Mouse (Mus musculus) myocyte (in vitro differentiated cells): ENCODE results near the gene Inca1.

Experiments used
- CEBPB ChIP-seq: IDR thresholded peaks from 2 replicates; pipeline ENCODE4 v1.6.1; 2011; ENCODE audit warnings: mild to moderate bottlenecking, moderate library complexity; ENCODE audit not compliant: poor library complexity, insufficient read depth, severe bottlenecking
- E2F4 ChIP-seq: IDR thresholded peaks from one replicate; pipeline ENCODE4 v1.6.1; 2011; ENCODE audit warnings: mild to moderate bottlenecking, control low read depth, moderate library complexity; ENCODE audit not compliant: insufficient read depth
- MAX ChIP-seq: IDR thresholded peaks from one replicate; pipeline ENCODE4 v1.6.1; 2011; ENCODE audit warnings: low read depth, mild to moderate bottlenecking, control low read depth
- MYOD1 ChIP-seq, 3 experiments: IDR thresholded peaks; one replicate each; pipeline ENCODE4 v1.6.1; 2011; ENCODE audit warnings: control low read depth in 2 of 3, low read depth in 2 of 3, mild to moderate bottlenecking in 2 of 3, moderate library complexity in 1 of 3; ENCODE audit not compliant: insufficient read length in 2 of 3, control insufficient read depth in 1 of 3
- MYOG ChIP-seq, 3 experiments: IDR thresholded peaks; one replicate each; pipeline ENCODE4 v1.6.1; 2011; ENCODE audit warnings: control low read depth in 2 of 3, low read depth in 2 of 3, mild to moderate bottlenecking in 2 of 3; ENCODE audit not compliant: insufficient read length in 2 of 3, control insufficient read depth in 1 of 3, insufficient read depth in 1 of 3
- POLR2A ChIP-seq: IDR thresholded peaks from one replicate; pipeline ENCODE4 v1.6.1; 2011; ENCODE audit warnings: low read depth, mild to moderate bottlenecking, control low read depth, moderate library complexity; ENCODE audit not compliant: insufficient read length
- POLR2AphosphoS2 ChIP-seq: IDR thresholded peaks from one replicate; pipeline ENCODE4 v1.6.1; 2011; ENCODE audit warnings: low read depth, control low read depth; ENCODE audit not compliant: insufficient read length
- SRF ChIP-seq: IDR thresholded peaks from one replicate; pipeline ENCODE4 v1.6.1; 2011; ENCODE audit warnings: low read depth; ENCODE audit not compliant: control insufficient read depth, insufficient read length
- TCF12 ChIP-seq: IDR thresholded peaks from one replicate; pipeline ENCODE4 v1.6.1; 2011; ENCODE audit warnings: mild to moderate bottlenecking, control low read depth; ENCODE audit not compliant: poor library complexity, insufficient read depth, severe bottlenecking

DNA sequence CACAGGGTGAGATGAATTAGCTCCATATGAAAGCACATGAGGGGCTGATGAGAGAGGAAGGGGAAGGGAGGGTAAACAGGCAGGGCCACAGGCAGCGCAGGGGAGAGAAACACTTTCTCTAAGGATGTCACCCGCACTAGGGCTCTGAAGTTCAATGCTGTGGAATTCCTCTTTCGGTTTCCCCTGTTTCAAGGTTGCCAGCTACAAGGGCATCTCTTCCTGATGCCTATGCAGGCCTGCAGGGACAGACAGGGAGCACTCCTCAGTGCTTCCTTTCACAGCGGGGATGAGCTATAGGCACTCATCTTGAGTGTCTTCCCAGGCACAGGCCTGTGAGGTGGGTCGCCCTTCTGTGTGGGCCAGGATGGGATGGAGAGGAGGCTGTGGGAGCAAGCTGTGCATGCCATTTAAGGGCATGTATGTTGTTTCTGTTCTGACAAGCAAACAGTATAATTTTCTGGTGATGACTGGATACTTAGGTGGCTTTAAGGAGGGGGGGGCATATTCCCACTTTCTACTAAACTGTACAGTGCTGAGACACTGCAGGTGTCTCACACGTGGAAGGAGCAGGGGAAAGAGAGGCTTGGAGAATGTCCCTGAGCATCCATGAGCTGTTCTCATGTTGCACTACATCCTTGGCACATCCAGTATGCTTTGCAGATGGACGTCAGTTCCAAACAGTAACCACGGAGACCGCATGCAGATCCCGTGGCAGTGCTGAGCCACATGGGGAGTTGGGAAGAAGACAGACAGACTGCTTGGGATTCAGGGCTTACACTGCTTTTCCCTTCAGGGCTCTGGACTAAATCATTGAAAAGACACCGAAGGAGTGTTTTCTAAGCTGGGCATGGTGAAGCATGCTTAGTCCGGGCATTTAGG, 42.9 kb upstream of the Inca1 start:
- TF ChIP-seq MYOD1 (IDR thresholded peaks at IDR 0.05; ENCODE audit: control insufficient read depth in 1 of 3, insufficient read length in 2 of 3, low read depth in 2 of 3) (no peak), POLR2A (no peak), MAX (no peak), CEBPB (no peak), TCF12 (no peak), POLR2AphosphoS2 (no peak), E2F4 (no peak), SRF (no peak), MYOG (IDR thresholded peaks at IDR 0.05; ENCODE audit: control insufficient read depth in 1 of 3, insufficient read depth in 1 of 3, insufficient read length in 2 of 3, low read depth in 2 of 3) (no peak)
